Mouse (Mus musculus): Measurements from ENCODE around the gene Gpd2. TPM values are rescaled to one million over a fixed set of nuclear protein-coding genes. Genes with fewer than 3 reads are reported as not detected.
A peak's percentile ranks its signal among the peaks of the same experiment; 100 is the strongest.

Gpd2 gene
- polyA plus RNA-seq, 1 experiment = 31.9 TPM

DNA sequence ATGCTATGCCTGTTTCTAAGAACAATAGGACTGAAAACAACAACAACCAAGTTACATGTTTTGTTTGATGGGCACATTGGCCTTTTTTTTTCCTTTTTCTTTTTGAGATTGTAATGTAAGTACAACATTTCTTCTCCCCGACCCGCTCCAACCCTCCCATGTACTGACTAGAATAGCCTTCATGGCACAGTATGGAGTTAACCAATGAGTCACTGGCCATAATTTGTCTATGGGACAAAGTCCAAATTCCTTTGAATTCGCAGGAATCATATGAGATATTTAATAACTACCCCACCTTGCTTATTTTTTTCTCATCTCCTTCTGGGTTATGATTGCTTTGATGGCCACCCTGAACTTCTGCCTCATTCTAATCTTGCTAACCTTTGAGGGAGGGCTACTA is 12.7 kb downstream of the Gpd2 start:
- 0 out of 2 replicates have a peak, but pooled peaks cover 1% of the 10 kb centered on the region for H3K36me3 ChIP-seq (ENCODE audit: control insufficient read depth, insufficient read depth, low read length)
- 51% methylated on average over 3 of the region's 3 CpGs for WGBS
- no peak overlapping the region for H3K4me3 ChIP-seq (ENCODE audit: low read depth, low read length)
- peaks cover 24% of the 10 kb centered on the region; the same call in 1 of the 2 replicates for H3K4me1 ChIP-seq (ENCODE audit: control insufficient read depth, insufficient read depth, insufficient read length, low read length)
- no peak for TF ChIP-seq CTCF (IDR thresholded peaks at IDR 0.05; ENCODE audit: extremely low read depth, insufficient read length, insufficient replicate concordance, low read depth, low read length)
- no peak for TF ChIP-seq POLR2A (IDR thresholded peaks at IDR 0.05; ENCODE audit: low read depth, low read length)
- peak overlapping the region; percentile 76; the same call in 1 of the 2 replicates for H3K27ac ChIP-seq (ENCODE audit: insufficient read depth, low read depth, low read length)
- H3K27me3 ChIP-seq (ENCODE audit: control insufficient read depth, insufficient read depth, low read length) = no peaks in the 10 kb centered on the region

DNA sequence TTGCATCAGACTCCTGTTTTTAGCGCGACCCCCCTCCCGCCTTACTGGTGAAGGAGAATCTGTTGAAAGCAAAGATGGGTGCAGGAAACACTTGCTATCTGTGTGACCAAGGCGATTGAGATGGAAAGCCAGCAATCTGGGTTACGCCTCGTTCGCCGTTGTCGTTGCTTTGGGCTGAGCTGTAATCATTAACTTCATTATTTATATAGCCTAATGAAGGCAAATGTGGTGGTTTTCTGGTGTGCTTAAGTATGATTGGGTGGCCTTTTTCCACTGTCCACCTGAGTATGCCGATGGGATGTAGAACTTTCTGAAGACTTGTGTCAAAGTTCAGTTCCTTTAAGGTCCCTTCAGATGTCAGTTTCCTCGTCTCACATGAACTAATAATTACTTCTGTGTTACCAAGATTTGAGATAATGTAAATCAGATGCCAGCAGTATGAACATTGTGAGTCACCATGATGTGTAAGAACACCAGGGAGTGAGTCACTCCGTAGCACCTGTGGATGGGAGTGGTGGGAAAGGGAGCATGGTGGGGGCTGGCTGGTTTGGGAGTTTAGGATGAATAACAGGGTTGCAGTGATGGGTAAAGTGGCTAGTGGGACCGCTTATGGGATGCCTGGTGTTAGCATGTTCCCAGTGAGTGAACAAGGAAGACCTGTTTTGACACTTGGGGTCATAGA is 14.3 kb downstream of the Gpd2 start:
- peak overlapping the region; percentile 79 for H3K27ac ChIP-seq (ENCODE audit: insufficient read depth, low read depth, low read length)
- H3K4me1 ChIP-seq (ENCODE audit: control insufficient read depth, insufficient read depth, insufficient read length, low read length) = peaks cover 26% of the 10 kb centered on the region; the same call in 1 of the 2 replicates
- WGBS = 42% methylated on average over 13 of the region's 13 CpGs

DNA sequence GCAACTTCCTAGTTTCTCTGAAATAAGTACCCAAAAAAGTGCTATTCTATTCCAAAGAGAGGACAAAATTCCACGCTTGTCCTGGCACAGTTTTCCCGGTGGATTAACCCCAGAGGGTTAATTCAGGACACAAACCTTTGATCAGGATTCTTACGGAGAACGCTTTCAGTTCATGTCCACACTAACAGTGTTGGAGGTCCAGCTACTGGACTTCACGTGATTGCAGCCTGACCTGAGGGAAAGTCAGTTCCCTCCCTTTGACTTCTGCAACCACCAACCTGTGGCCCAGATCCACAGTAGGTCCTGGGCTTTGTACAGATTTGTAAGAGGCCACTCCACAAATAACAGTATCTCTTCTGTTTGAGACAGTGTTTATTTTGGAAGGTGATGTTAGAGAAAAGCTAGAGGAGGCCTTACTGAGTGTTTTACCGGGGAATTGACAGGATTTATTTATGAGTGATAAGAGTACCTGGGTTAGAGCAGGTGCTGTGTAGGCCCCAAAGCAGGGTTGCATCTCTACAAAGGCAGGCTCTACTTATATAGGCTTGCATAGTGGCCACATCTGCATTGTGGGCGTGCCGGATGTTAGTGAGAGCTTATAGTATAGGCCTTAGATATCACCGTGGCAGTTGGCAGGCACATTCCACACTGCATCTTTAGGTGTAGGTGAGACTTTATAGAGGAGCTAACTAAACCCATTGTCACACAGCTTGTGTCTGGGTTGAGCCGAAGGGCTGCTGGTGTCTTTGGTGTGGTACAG is 15.3 kb downstream of the Gpd2 start:
- 37% methylated on average over 10 of the region's 10 CpGs for WGBS
- peak overlapping the region; percentile 79 for H3K27ac ChIP-seq (ENCODE audit: insufficient read depth, low read depth, low read length)

More for the DNA sequence above, 14.3 kb downstream of the Gpd2 start:
- no peak for TF ChIP-seq POLR2A (IDR thresholded peaks at IDR 0.05; ENCODE audit: low read depth, low read length)
- no peak for TF ChIP-seq CTCF (IDR thresholded peaks at IDR 0.05; ENCODE audit: extremely low read depth, insufficient read length, insufficient replicate concordance, low read depth, low read length)
- H3K27me3 ChIP-seq (ENCODE audit: control insufficient read depth, insufficient read depth, low read length) = no peaks in the 10 kb centered on the region
- H3K4me3 ChIP-seq (ENCODE audit: low read depth, low read length) = no peak overlapping the region
- H3K36me3 ChIP-seq (ENCODE audit: control insufficient read depth, insufficient read depth, low read length) = 0 out of 2 replicates have a peak, but pooled peaks cover 1% of the 10 kb centered on the region

DNA sequence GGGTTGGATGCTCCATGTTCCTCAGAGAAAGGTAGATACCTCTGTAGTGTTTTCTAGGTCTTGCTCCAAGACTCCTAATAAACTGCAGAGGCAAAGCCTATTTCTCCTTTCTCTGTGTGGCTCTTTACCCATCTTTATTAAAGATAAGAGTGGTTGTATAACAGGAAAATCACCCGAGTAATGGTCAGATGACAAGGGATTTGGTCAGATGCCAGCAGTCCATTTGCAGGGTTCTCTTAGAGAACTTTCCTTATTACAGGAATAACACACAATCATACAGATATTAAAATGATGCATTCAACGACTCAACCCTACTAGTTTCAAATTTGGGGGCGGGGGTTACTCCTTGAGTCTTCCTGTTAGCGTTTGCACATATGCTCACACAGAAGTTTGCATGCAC is 16.8 kb downstream of the Gpd2 start:
- no peaks in the 10 kb centered on the region; the same call in 1 of the 2 replicates for H3K36me3 ChIP-seq (ENCODE audit: control insufficient read depth, insufficient read depth, low read length)
- TF ChIP-seq CTCF (IDR thresholded peaks at IDR 0.05; ENCODE audit: extremely low read depth, insufficient read length, insufficient replicate concordance, low read depth, low read length) = no peak
- no peak for TF ChIP-seq POLR2A (IDR thresholded peaks at IDR 0.05; ENCODE audit: low read depth, low read length)
- WGBS = 27% methylated on average over 4 of the region's 4 CpGs
- no peak overlapping the region for H3K4me3 ChIP-seq (ENCODE audit: low read depth, low read length)
- H3K4me1 ChIP-seq (ENCODE audit: control insufficient read depth, insufficient read depth, insufficient read length, low read length) = peaks cover 26% of the 10 kb centered on the region; the same call in 1 of the 2 replicates
- no peaks in the 10 kb centered on the region for H3K27me3 ChIP-seq (ENCODE audit: control insufficient read depth, insufficient read depth, low read length)
- H3K27ac ChIP-seq (ENCODE audit: insufficient read depth, low read depth, low read length) = peak overlapping the region; percentile 42

More for the DNA sequence above, 15.3 kb downstream of the Gpd2 start:
- no peak for TF ChIP-seq CTCF (IDR thresholded peaks at IDR 0.05; ENCODE audit: extremely low read depth, insufficient read length, insufficient replicate concordance, low read depth, low read length)
- no peak for TF ChIP-seq POLR2A (IDR thresholded peaks at IDR 0.05; ENCODE audit: low read depth, low read length)
- Histone ChIP-seq H3K4me1 (ENCODE audit: control insufficient read depth, insufficient read depth, insufficient read length, low read length) (peaks cover 26% of the 10 kb centered on the region; the same call in 1 of the 2 replicates), H3K27me3 (ENCODE audit: control insufficient read depth, insufficient read depth, low read length) (no peaks in the 10 kb centered on the region), H3K4me3 (ENCODE audit: low read depth, low read length) (no peak overlapping the region), H3K36me3 (ENCODE audit: control insufficient read depth, insufficient read depth, low read length) (0 out of 2 replicates have a peak, but pooled peaks cover 1% of the 10 kb centered on the region)

DNA sequence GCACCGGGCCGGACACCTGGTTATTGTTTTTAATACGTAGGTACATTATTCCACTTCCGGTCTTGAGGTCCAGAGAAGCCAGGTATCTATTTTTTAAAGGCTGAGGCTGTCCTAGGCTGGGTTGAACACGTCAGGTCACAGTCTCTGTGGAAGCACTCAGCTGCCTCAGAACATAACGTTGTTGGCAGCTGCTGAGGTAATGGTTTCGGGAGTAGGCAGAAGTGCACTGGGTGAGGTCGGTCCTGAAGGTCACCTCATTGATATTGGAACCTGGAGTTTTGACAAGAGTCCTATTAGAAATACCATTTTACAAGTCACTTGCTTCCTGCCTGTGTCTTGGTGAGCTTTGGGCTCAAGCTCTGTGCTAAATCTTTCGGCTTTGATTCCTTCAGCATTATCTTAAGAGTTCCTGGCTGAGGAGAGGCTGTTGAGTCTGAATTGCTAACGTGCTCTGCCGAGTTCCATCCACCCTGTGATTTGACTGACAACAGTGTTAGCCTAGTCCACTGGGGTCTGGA is 17.8 kb downstream of the Gpd2 start:
- no peaks in the 10 kb centered on the region; the same call in 1 of the 2 replicates for H3K36me3 ChIP-seq (ENCODE audit: control insufficient read depth, insufficient read depth, low read length)
- H3K27ac ChIP-seq (ENCODE audit: insufficient read depth, low read depth, low read length) = peak overlapping the region; percentile 42
- TF ChIP-seq POLR2A (IDR thresholded peaks at IDR 0.05; ENCODE audit: low read depth, low read length) (no peak), CTCF (IDR thresholded peaks at IDR 0.05; ENCODE audit: extremely low read depth, insufficient read length, insufficient replicate concordance, low read depth, low read length) (no peak)
- WGBS = 50% methylated on average over 11 of the region's 11 CpGs
- no peak overlapping the region for H3K4me3 ChIP-seq (ENCODE audit: low read depth, low read length)
- peaks cover 23% of the 10 kb centered on the region; the same call in 1 of the 2 replicates for H3K4me1 ChIP-seq (ENCODE audit: control insufficient read depth, insufficient read depth, insufficient read length, low read length)
- no peaks in the 10 kb centered on the region for H3K27me3 ChIP-seq (ENCODE audit: control insufficient read depth, insufficient read depth, low read length)

DNA sequence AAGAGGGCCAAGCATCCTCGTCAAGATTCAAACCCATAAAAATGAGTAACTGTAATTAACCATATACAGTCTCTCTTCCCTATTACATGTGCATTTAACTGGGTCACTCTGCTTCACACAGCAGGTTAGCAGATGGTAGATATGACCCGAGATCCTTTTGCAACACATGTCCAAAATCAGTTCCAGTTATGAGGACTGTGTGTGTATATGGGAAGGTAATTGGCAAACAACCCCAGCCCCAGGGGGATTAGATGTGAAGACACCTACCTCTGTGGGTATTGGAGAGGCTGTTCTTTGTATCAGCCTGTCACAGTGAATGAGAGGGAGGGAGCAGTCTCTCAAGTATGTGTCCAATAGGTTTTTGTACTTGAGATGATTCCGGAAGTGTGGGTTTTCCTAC is 18.4 kb downstream of the Gpd2 start:
- Histone ChIP-seq H3K4me1 (ENCODE audit: control insufficient read depth, insufficient read depth, insufficient read length, low read length) (peaks cover 20% of the 10 kb centered on the region; the same call in 1 of the 2 replicates), H3K27ac (ENCODE audit: insufficient read depth, low read depth, low read length) (peak overlapping the region; percentile 42; the same call in 1 of the 2 replicates), H3K4me3 (ENCODE audit: low read depth, low read length) (no peak overlapping the region), H3K36me3 (ENCODE audit: control insufficient read depth, insufficient read depth, low read length) (no peaks in the 10 kb centered on the region; the same call in 1 of the 2 replicates), H3K27me3 (ENCODE audit: control insufficient read depth, insufficient read depth, low read length) (no peaks in the 10 kb centered on the region)
- TF ChIP-seq POLR2A (IDR thresholded peaks at IDR 0.05; ENCODE audit: low read depth, low read length) (no peak), CTCF (IDR thresholded peaks at IDR 0.05; ENCODE audit: extremely low read depth, insufficient read length, insufficient replicate concordance, low read depth, low read length) (no peak)
- 69% methylated on average over 3 of the region's 3 CpGs for WGBS

Measured in small intestine, adult 2 months (tissue).